Mouse (Mus musculus) embryonic facial prominence, embryonic 15.5 days (tissue): Measurements from ENCODE around the gene Tifab. TPM values are rescaled to one million over a fixed set of nuclear protein-coding genes. Genes with fewer than 3 reads are reported as not detected.
A peak's percentile ranks its signal among the peaks of the same experiment; 100 is the strongest.

ENCODE experiments used
- ATAC-seq: fragments of 200-750 bp; cut with Nextera tagmentation; 2 replicates; pipeline ENCODE4 v1.8.0; 2017; ENCODE audit warnings: low read depth, moderate TSS enrichment; ENCODE audit not compliant: insufficient number of reproducible peaks, low FRiP score, low TSS enrichment
- H3K27ac ChIP-seq: fragments of 300-500 bp; sonication (generic); replicated peaks from 2 replicates; pipeline ENCODE4 v1.5.1; 2015; ENCODE audit warnings: mild to moderate bottlenecking, inconsistent platforms
- H3K27me3 ChIP-seq: fragments of 300-500 bp; sonication (generic); 2 replicates; pipeline ENCODE4 v1.6.1; 2015; ENCODE audit warnings: inconsistent platforms
- H3K36me3 ChIP-seq: fragments of 300-500 bp; sonication (generic); 2 replicates; pipeline ENCODE4 v1.6.1; 2015; ENCODE audit warnings: mild to moderate bottlenecking, inconsistent platforms
- H3K4me1 ChIP-seq: fragments of 300-500 bp; sonication (generic); 2 replicates; pipeline ENCODE4 v1.6.1; 2015; ENCODE audit warnings: inconsistent platforms
- H3K4me2 ChIP-seq: fragments of 300-500 bp; sonication (generic); replicated peaks from 2 replicates; pipeline ENCODE4 v1.6.1; 2015; ENCODE audit warnings: mild to moderate bottlenecking, inconsistent platforms
- H3K4me3 ChIP-seq: fragments of 300-500 bp; sonication (generic); replicated peaks from 2 replicates; pipeline ENCODE4 v1.5.1; 2015; ENCODE audit warnings: mild to moderate bottlenecking, inconsistent platforms
- H3K9ac ChIP-seq: fragments of 300-500 bp; sonication (generic); 2 replicates; pipeline ENCODE4 v1.6.1; 2015; ENCODE audit warnings: inconsistent platforms
- H3K9me3 ChIP-seq: fragments of 300-500 bp; sonication (generic); replicated peaks from 2 replicates; pipeline ENCODE4 v1.6.1; 2016; ENCODE audit warnings: inconsistent platforms
- WGBS: fragments of 180-500 bp; shearing (Covaris S2); methylation state at CpG from one replicate; pipeline ENCODE4 v1.1.7; 2015; 5-methylcytosine and 5-hydroxymethylcytosine counted together
- polyA plus RNA-seq: library from polyadenylated mRNA; unstranded; fragments of >200 nt; fragmentation: Nextera tagmentation; extraction: Ambion mirVana; gene quantifications from 2 replicates; pipeline ENCODE4 v1.2.1, GENCODE M21; 2015

The Tifab gene
- polyA plus RNA-seq, 1 experiment from 2014 or later = 3.7 TPM

DNA sequence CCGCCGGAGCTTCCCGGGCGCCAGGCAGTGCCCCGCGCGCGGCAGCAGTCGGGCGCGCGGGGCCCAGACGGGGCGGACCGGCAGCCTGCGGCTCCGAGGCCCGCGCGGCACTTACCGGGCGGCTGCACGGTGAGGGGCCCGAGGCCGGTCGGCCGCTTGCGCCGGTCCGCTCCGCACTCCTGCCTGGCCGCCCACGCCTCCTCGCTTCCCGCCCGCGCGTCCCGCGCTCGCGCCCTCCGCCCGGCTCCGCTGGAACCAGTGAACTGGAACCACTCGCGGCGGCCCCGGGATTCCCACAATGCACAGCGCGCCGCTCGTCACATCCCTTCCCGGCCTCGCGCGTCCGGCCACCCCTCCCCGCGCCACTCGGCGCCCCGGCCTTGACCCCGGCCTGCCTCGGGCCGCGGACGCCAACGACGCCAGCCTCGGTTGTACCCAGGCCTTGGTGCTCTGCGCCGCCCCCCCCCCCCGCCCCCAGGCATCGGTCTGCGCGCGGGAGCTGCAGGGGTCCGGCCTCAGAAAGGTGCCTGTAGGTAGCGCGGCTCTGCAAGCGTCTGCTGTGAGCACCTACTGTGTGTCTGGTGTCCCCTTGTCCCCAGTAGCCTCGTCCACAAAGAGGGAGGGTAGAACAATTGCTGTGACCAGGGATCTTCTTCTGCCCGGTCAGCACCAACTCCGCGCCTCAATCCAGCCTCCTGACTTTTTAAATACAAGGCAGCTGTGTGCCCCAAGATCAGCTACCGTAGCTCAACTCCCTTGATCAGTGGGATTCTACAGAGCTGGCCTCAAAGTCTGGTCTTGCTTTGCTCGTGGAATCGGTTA is 43.2 kb downstream of the Tifab start:
- Histone ChIP-seq H3K4me2 (peak overlapping the region; percentile 67), H3K4me3 (peak overlapping the region; percentile 94), H3K9me3 (no peaks in the 10 kb centered on the region), H3K9ac (peak overlapping the region; percentile 95), H3K27ac (peak overlapping the region; percentile 87), H3K27me3 (no peaks in the 10 kb centered on the region), H3K4me1 (peaks cover 35% of the 10 kb centered on the region), H3K36me3 (peaks cover 11% of the 10 kb centered on the region; the same call in 1 of the 2 replicates)
- peak; percentile 84 for ATAC-seq
- WGBS = under 1% methylated on average over 55 of the region's 89 CpGs

DNA sequence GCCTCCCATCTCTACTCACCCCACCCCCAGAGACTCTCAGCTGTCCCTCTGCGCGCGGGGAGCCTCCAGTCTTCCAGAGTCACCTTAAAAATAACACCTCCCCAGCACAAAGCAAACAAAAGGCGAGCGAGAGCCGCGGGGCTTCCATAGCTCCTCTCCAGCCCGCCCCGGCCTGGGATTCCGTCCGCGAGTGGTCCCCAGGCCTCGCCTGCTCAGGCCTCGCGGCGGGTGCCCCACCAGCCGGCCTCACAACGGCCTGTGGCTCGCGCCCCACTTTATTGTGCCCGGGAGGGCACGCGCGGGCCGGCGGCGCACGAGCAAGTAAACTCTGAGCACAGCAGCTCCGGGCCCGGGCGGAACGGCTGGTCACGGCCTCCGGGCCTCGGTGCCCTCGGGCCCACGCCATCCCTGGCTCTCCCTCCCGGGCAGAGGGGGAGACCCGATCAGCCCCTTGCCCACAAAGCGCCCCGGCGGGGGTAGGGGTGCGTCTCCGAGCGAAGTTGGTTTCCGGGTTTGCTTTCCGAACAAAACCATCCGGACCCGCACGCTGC is 44.0 kb downstream of the Tifab start:
- H3K9ac ChIP-seq = peak overlapping the region; percentile 95
- under 1% methylated on average over 47 of the region's 50 CpGs for WGBS
- H3K27ac ChIP-seq = peak overlapping the region; percentile 87
- H3K4me2 ChIP-seq = peak overlapping the region; percentile 67
- peak; percentile 49 for ATAC-seq
- peaks cover 18% of the 10 kb centered on the region; the same call in 1 of the 2 replicates for H3K36me3 ChIP-seq
- peaks cover 35% of the 10 kb centered on the region for H3K4me1 ChIP-seq
- no peaks in the 10 kb centered on the region for H3K9me3 ChIP-seq
- peak overlapping the region; percentile 94 for H3K4me3 ChIP-seq
- H3K27me3 ChIP-seq = no peaks in the 10 kb centered on the region

DNA sequence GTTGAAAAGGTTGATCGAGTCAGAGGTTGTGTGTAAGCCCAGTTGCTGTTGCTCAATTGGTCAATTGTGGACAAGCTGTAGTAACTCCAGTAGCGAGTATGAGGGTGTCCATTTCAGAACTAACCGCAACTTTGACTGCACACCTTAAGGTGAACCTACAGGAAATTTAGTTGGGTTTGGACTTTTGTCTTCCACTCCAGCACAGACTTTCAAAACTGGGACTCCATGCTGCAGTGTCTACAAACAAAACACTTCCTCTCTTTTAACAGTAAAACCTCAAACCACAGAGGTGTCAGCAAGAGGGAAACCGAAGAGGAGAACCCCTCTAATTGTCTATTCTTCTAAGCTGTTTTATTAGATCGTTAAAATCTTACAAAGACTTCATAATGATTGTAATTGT is 44.7 kb downstream of the Tifab start:
- Histone ChIP-seq H3K4me1 (peaks cover 35% of the 10 kb centered on the region), H3K27me3 (no peaks in the 10 kb centered on the region), H3K4me2 (peak overlapping the region; percentile 67), H3K27ac (no peak overlapping the region), H3K9me3 (no peaks in the 10 kb centered on the region), H3K4me3 (peak overlapping the region; percentile 94), H3K36me3 (peaks cover 20% of the 10 kb centered on the region; the same call in 1 of the 2 replicates), H3K9ac (0 out of 2 replicates have a peak overlapping the region, but pooled peaks have one; percentile 95)
- WGBS = 43% methylated on average over 5 of the region's 5 CpGs
- no peak for ATAC-seq

DNA sequence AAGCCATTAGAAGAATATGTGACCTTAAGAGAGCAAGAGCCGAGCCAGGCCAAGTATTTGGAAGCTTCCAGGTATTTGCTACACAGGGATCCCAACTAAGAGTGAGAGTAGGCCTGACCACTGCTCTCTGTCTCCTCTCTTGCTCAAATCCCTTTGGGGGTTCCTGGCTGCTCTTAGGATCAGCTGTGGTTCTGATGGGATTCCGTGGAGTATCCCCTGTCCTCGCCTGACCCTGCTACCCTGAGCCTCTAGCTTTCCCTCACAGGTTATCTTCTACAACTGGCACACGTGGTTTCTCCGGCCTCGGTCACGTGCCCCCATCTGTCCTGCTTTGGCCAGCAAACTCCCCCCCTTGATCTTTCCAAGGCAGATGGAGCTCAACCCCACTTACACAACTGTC is 45.7 kb downstream of the Tifab start:
- peaks cover 35% of the 10 kb centered on the region for H3K4me1 ChIP-seq
- H3K4me2 ChIP-seq = no peak overlapping the region
- H3K4me3 ChIP-seq = no peak overlapping the region
- no peak for ATAC-seq
- peaks cover 26% of the 10 kb centered on the region for H3K36me3 ChIP-seq
- no peaks in the 10 kb centered on the region for H3K9me3 ChIP-seq
- no peaks in the 10 kb centered on the region for H3K27me3 ChIP-seq
- 82% methylated on average over 7 of the region's 7 CpGs for WGBS
- H3K27ac ChIP-seq = no peak overlapping the region
- no peak overlapping the region for H3K9ac ChIP-seq

DNA sequence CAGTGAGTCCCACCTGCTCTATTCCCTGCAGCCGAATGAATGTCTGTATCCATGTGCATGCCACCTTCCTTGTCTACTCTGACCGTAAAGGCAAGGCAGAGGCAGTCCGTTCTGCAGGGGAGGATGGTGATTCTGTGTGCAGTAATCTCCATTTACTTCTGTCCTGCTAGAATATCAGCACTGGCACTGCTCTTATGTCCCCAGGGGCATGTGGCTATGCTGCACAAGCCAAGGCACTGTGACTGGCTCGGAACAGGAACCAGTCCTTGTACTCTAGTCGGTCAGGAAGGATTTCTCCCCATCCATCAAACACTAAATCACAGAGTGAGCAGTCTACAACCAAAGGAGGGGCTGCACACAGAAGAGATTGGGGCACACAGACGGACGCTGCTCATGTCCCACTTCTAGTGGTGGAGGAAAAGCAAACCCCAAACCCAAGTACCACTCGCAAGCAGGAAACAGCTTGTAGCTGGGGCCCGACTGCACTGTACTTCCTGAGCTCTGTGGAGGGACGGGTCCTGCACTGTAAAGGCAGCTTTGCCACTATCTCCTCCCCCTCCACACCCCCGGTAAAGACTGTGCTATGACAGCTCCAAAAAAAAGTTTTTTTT is 46.3 kb downstream of the Tifab start:
- no peak overlapping the region for H3K4me3 ChIP-seq
- no peak overlapping the region for H3K4me2 ChIP-seq
- peaks cover 35% of the 10 kb centered on the region for H3K4me1 ChIP-seq
- no peak overlapping the region for H3K9ac ChIP-seq
- 75% methylated on average over 11 of the region's 11 CpGs for WGBS
- H3K9me3 ChIP-seq = no peaks in the 10 kb centered on the region
- no peak for ATAC-seq
- no peak overlapping the region for H3K27ac ChIP-seq
- no peaks in the 10 kb centered on the region for H3K27me3 ChIP-seq
- peaks cover 31% of the 10 kb centered on the region for H3K36me3 ChIP-seq

DNA sequence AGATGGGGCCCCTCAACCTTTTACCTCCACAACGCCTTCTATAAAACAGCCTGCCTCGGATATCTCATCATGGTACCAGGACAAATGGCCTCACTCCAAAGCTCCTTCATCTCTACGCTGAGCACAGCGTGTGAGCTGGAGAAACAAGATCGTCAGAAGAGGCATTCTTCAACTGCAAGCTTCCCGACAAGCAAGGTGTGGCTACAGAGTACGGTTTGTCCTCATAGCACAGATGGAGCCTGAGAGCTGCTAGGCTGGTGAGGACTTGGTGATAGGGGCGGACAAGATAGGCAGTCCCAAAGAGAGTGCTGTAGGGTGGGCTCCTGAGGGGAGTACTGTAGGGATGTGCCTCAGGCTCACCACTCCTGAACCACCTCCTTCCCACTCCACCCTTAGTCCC is 48.1 kb downstream of the Tifab start:
- no peak for ATAC-seq
- Histone ChIP-seq H3K9ac (no peak overlapping the region), H3K4me3 (no peak overlapping the region), H3K36me3 (peaks cover 48% of the 10 kb centered on the region), H3K4me1 (peaks cover 28% of the 10 kb centered on the region), H3K4me2 (no peak overlapping the region), H3K9me3 (no peaks in the 10 kb centered on the region), H3K27ac (no peak overlapping the region), H3K27me3 (no peaks in the 10 kb centered on the region)
- 88% methylated on average over 8 of the region's 8 CpGs for WGBS

DNA sequence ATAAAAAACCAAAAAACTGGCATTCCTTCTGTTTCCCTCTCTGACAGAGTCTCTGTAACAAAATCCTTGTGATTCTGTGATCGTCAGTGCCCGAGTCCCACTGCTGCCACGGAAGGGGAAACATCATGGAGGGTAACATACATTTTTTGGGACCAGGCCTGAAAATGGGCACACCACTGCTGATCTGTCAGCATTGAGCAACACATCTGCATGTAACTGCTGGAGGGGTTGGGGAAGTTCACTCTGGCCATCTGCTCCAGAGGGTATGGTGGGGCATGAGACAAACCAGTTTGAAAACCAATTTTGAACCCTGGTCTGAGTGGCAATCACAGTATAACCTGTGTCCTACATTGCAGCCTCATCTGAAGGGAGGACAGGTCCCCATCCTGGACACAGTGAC is 49.1 kb downstream of the Tifab start:
- H3K4me2 ChIP-seq = no peak overlapping the region
- no peaks in the 10 kb centered on the region for H3K27me3 ChIP-seq
- no peaks in the 10 kb centered on the region for H3K9me3 ChIP-seq
- peaks cover 28% of the 10 kb centered on the region for H3K4me1 ChIP-seq
- H3K27ac ChIP-seq = no peak overlapping the region
- H3K36me3 ChIP-seq = peaks cover 57% of the 10 kb centered on the region
- H3K9ac ChIP-seq = no peak overlapping the region
- WGBS = 90% methylated on average over 3 of the region's 3 CpGs
- ATAC-seq = no peak
- H3K4me3 ChIP-seq = no peak overlapping the region

DNA sequence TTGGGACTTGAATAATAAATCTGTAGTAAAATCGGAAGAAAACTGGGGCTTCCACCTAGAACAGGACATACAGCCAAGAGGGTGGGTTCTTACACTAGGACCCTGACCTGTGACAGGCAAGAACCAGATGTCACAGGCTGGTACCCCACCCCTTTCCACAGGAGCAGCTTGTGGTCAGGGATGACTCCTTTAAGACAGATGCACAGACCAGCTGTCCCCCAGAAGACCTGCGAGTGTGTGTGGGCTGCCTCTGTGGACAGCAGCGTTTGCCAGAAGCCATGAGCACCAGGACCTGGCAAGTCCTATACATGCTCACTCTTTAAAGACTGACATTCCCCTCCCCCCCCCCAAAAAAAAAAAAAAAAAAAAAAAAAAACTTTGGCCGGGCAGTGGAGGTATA is 49.7 kb downstream of the Tifab start:
- H3K36me3 ChIP-seq = peaks cover 63% of the 10 kb centered on the region
- H3K27ac ChIP-seq = no peak overlapping the region
- H3K9me3 ChIP-seq = no peaks in the 10 kb centered on the region
- peaks cover 23% of the 10 kb centered on the region for H3K4me1 ChIP-seq
- H3K9ac ChIP-seq = no peak overlapping the region
- H3K27me3 ChIP-seq = no peaks in the 10 kb centered on the region
- 83% methylated on average over 4 of the region's 4 CpGs for WGBS
- no peak overlapping the region for H3K4me2 ChIP-seq
- H3K4me3 ChIP-seq = no peak overlapping the region
- no peak for ATAC-seq

DNA sequence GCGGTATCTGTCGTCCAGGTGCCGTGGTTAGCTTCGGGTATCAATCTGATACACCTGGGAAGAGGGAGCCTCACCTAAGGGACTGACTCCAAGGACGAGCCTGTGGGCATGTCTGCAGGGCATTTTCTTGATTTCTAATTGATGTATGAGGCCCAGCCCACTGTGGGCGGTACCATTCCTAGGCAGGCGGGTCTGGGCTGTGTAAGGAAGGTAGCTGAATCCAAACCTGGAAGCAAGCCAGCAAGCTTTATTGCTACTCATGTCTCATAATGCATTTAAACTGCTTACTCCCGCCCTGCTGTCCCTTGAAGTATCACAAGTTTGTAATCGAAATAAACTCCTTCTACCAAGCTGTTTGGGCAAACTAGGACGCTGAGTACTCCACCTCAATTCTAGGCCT is 53.1 kb downstream of the Tifab start:
- Histone ChIP-seq H3K36me3 (peaks cover 83% of the 10 kb centered on the region), H3K4me2 (no peak overlapping the region), H3K9ac (no peak overlapping the region), H3K9me3 (no peaks in the 10 kb centered on the region), H3K4me1 (no peaks in the 10 kb centered on the region), H3K4me3 (no peak overlapping the region), H3K27me3 (no peaks in the 10 kb centered on the region), H3K27ac (no peak overlapping the region)
- ATAC-seq = no peak
- WGBS = 82% methylated on average over 10 of the region's 10 CpGs
